Mouse (Mus musculus): ENCODE measurements around the gene Gm45521.

- TF ChIP-seq CTCF (IDR thresholded peaks at IDR 0.05) = no peak
- TF ChIP-seq EP300 (IDR thresholded peaks at IDR 0.05; ENCODE audit: insufficient read depth, low read depth, low read length) = no peak
These were observed 32.3 kb downstream of the Gm45521 start for GRCm38 (mm10) chr14:7989371-7989770.

All from heart, adult 2 months (tissue).